Mouse (Mus musculus) C2C12 (cell line): ENCODE data around the gene Cyth2.

Experiments
- CTCF ChIP-seq: IDR thresholded peaks from one replicate; pipeline ENCODE4 v1.5.1; 2011; ENCODE audit not compliant: control insufficient read depth, insufficient read depth, insufficient read length
- FOSL1 ChIP-seq: IDR thresholded peaks from one replicate; pipeline ENCODE4 v1.8.0; 2011; ENCODE audit warnings: mild to moderate bottlenecking, low read length; ENCODE audit not compliant: poor library complexity, insufficient read depth, severe bottlenecking
- MAX ChIP-seq: IDR thresholded peaks from one replicate; pipeline ENCODE4 v1.6.1; 2011; ENCODE audit warnings: mild to moderate bottlenecking, control low read depth
- MYOG ChIP-seq: IDR thresholded peaks from one replicate; pipeline ENCODE4 v1.6.1; 2011; ENCODE audit not compliant: control insufficient read depth, insufficient read length; ENCODE audit errors: extremely low read depth

GRCm38 (mm10) chr7:45797661-45798510 lies 16.5 kb downstream of the Cyth2 start:
- TF ChIP-seq CTCF (no peak), MAX (no peak), MYOG (no peak), FOSL1 (no peak)
